Mouse (Mus musculus) MEL-GATA-1-ER (cell line): Measurements from ENCODE around the gene Cbx2.

Experiments used
- DNase-seq: peaks from one replicate; pipeline ENCODE4 v3.0.0-alpha.2; 2012; ENCODE audit warnings: low read depth; ENCODE audit errors: extremely low read depth

Gene Cbx2

GRCm38 (mm10) chr11:119014455-119014854 is 8.3 kb upstream of the Cbx2 start:
- DNase-seq: no peak

DNA sequence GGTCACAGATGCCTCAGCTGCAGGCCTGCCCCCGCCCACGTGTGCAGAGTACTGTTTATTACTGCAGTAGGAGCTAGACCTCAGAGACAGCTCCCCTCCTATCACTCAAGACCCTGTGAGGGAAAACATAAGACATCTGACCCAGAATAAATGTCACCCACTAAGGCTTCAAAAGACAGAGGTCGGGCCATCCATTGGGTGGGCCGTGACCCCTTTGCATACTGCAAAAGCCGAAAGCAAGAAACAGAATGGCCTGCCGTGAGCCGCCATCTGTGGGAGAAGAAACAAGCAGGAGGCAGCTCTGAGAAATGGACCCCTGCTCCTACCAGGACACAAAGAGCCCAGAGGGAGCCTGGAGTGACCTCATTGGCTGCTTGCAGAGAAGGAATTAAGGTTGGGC is 5.3 kb upstream of the Cbx2 start:
- DNase-seq: no peak

DNA sequence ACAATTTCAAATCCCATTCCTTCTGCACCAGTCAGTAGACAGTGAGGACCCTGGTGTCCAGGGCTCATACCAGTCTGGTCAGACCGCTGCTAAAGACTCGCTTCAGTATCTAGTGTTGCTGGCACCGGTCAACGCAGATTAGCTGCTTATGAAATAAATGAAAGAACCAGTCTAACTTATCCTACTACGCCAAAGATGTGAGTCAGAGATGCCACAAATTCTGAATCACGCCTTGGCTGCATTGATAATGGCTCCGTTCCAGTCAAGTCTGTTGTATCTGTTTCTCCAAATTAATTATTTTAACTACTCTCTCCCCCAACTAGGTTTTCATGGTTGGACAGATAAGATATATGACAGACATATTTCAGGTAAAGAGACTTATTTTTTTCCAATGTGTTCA is 1.6 kb upstream of the Cbx2 start:
- no peak for DNase-seq

DNA sequence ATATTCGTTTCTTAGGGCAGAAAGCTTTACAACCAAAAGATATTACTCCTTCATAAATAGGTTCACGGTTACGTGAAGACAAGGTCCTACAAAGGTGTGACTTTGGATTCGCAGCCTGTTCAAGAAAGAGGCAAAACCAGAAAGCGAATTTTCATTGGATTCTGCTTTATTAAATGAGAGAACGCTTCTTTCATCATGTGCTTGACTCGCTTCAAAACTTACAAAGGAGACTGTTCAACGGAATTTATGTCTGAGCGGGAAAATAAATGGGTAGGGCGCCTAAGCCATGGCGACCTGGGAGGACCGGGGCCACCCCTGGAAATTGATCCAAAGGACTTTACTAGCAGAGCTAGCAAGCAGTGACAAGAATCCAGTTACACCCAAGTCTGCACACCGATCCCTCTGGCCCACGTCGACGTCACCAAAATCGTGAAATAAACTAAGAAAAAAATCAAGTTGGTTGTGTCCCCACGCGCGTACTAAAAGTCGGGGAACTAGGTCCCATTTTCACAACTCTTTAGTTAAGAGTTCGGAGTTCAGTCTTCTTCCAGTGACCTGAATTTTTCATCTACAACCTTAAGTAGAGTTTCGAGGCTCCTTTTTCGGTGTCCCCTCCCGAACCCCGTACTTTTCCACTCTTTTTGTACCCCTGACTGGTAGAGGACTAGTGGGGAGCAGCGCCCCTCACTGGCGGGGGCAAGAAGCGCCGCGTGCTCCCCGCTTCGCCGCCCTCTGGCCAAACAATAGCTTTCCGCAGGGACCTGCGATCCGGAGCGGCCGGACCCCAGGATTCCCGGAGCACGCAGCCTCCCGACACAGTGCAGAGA is 481 bp upstream of the Cbx2 start:
- DNase-seq: no peak

GRCm38 (mm10) chr11:119023616-119023980 is 836 bp downstream of the Cbx2 start:
- no peak for DNase-seq

DNA sequence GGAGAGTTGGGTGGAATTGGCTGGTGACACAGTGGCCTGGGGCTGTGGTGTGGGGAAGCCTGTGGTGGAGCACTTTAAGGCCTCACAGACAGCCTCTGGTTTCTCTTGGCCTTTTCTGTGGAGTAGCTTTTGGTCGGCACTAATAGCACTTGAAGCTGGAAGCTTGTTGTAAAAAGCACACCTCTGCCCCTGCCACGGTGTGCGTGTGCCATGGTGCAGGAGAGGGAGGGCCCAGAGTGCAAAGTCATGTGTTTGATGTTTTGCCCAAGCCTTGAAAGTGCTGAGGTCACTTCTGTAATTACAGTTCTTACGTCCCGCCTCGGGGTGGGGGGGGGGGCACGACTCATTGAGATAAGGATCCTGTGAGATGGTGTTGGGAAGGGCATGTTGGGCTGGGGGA is 1.5 kb downstream of the Cbx2 start:
- DNase-seq: no peak

- DNase-seq: no peak
Observed at GRCm38 (mm10) chr11:119026203-119026602, 3.4 kb downstream of the Cbx2 start.

DNA sequence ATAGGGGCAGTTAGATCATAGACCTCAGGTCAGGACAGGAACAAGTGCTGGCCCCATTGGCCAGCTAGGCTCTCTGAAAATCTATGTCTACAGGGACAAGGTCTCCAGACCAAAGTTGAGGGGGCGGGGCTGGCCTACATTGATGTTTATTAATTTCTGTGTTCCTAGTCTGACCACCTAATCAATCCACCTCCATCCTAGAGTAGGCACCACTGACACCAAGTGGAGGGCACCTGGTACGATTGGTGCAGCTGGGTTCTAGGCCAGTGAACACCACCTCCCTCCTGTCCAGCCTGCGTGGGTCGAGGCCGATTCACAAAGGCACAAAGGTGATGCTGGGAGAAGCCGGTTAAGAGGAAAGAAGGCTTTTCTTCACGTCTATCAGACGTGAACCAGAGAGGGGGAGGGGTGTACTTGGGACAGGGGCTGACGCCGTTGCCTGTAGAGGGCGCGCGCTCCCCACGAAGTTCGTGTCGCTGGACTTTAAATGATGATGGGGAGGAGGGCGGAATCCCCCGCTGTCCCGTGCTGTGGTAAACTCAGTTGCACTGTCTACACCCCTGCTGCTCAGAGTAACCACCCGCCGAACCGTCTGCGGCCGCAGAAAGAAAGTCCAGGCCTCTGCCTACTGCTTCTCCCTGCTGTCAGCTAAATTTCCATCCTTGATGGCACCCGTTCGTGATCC is 11.3 kb downstream of the Cbx2 start:
- DNase-seq: no peak

DNA sequence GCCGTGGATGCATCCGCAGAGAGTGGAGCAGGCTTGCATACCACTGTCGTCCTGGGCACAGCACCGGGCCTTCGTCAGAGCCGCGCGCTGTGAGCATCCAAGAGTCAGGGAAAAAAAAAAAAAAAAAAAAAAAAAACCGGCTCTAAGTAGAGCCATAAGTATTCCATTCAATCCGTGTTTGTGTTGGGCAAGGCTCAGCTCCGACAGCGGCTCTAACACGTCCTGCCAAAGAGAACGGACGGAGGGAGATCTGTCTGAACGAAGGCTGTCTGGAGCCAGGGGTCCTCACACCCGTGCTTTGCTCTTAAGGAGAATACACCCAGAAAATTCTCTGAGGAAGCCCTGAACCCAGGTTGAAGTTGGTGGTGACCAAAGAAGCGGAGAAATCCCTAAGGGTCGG is 11.9 kb downstream of the Cbx2 start:
- DNase-seq: no peak

GRCm38 (mm10) chr11:119035094-119035685 is 12.4 kb downstream of the Cbx2 start:
- DNase-seq: no peak

DNA sequence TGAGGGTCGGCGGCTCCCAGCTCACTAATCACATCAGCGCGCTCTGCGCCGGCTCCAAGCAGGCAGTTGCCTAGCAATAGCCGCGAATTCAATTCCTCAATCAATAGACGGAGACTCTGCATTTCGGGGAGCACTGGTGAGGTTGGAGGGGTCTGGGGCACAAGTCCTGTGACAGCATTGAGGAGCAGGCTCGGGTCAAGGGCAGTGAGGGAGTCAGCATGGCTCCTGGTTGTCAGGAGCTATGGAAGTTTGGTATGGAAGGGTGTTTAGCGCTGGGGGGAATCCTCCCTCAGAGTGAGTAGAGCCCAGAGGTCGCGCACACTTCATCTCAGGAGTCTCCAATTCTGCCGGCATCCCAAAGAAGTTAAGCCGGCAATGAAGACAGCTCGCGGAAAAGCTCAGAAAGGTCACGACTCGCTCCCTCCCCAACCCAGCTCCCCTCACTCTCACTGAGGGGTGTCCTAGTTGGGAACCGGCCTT is 13.0 kb downstream of the Cbx2 start:
- DNase-seq: no peak

DNA sequence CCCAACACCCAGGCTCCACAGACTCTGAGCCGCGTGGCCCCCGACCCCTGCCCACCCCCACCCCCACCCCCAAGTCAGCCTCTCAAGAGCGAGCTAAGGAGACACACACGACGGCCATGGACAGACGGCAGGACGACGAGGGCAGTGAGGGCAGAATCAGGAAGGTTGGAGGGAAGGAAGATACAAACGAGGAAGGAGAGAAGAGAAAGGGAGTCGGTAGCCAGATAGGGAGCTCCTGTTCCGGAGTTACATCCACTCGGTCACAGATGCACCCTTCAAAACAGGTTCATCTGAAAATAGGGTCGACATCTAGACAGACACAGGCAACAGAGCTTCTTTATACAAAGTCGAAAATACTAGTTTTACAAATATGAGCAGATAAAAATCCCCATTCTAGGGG is 13.7 kb downstream of the Cbx2 start:
- no peak for DNase-seq

GRCm38 (mm10) chr11:119036934-119037779 is 14.4 kb downstream of the Cbx2 start:
- no peak for DNase-seq

GRCm38 (mm10) chr11:119037780-119038401 is 15.1 kb downstream of the Cbx2 start:
- no peak for DNase-seq

DNA sequence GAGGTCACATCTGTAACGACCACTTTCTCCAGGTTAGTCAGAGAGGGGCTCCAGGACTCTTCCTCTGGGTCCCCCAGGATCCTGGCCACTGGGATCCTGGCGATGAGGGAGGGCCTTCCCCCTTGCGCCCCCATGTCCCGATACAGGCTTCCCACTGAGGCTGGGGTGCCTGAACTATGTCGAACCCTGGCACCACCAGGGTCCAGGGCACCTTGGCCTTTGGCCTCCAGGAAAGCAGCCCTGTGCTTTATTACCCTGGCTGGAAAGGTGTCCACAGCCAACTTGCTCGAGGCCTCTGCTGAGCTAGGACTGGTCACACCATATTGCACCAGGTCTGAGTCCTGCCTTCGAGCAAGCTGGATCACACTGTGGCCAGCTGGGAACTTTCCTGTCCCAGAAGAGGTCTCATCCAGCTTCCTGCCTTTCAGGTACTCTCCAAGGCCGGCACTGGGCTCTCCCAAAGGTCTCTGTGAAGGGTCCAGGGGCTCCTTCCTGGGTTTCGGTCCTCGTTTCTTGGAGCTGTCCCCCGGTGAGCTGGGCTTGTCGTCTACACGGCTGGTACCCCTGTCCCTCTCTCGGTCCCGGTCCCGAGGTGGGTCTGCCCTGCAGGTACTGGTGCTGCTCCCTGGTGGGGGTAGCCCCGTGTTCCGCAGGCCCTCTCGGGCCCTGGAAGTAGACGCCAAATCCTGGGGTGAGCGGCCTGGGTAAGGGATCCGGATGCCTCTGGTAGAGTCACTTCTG is 16.2 kb downstream of the Cbx2 start:
- no peak for DNase-seq

- peak; percentile 67 for DNase-seq
Observed at GRCm38 (mm10) chr11:119039732-119040512, 17.2 kb downstream of the Cbx2 start.

DNA sequence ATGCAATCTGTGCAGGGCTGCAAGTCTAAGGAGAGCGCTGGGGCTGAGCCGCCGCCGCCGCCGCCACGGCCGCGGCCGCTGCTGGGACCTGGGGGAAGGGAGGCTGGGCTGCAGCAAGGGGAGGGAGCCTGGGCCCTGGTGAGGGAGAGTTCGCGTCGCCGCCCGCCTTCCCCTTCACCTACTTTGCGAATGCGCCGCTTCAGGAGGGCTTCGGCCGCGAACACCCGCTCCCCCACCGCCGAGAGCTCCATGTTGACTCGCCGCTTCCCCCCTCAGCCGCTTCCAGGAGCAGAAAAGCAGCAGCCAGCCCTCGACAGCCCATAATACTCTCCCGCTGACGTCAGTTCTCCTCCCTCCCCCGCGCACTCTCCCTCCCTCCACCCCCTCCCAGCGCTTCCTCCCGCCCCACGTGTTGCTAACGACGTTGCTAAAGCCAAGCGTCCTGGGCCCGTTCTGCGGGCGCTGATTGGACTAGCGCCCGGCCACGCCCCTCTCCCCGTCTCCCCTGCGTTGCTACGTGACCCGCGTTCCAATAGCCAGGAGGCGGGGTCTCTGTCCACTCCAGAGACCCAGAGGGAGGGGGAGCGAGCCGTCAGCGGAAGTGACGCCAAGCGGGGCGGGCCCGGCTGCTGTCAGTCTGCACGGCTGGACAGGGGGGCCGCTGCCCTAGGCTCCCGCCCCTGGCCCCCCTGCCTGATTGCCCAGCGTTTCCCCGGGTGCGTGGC is 18.0 kb downstream of the Cbx2 start, which contains the start of gene Cbx8:
Gene Cbx8 (minus strand): TSS at position 370 of the 725 bp plus-strand sequence.
- DNase-seq: peak; percentile 95

DNA sequence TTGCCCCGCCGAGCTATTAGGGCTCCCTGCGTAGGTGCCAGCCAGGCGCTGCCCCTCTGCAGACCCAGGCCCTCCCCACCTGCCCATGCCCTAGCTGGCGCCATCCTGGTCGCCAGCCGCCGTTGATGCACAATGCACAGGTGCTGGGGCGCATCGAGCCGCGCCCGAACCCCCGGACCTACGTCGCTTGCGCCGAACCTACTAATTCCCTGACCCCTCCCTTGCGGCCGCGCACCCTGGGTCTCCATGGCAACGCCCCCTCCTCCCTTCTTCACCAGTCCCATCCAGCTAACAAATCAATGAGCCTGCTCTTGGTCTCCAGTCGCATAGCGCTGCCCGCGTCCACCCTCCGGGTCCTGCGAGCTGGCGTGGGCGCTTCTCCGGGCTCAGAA is 18.6 kb downstream of the Cbx2 start:
- no peak for DNase-seq
